Mouse (Mus musculus): ENCODE results near the gene Syce3. TPM values are rescaled to one million over a fixed set of nuclear protein-coding genes. Genes with fewer than 3 reads are reported as not detected.

The Syce3 gene
- total RNA-seq, 1 experiment from 2014 or later = not detected

DNA sequence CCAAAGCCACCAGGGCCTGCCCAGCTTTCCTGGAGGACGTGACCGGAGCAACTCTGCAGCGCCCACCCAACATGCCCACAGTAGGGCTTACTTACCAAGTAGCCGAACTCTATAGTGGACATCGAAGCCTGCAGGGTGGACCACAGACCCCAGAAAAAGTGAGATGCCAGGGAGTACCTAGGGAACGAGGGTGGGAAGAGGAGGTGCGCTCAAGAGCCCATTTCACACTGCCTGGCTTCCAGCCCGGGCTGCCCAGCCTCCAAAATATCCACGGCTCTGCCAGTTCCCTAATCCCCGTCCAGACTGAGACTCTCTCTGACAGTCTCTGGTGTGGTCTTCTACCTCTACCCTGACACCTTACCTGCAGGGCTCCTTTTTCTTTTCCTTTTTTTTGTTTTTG is 16.4 kb upstream of the Syce3 start:
- ATAC-seq (ENCODE audit: extremely low read depth, insufficient number of reproducible peaks, low FRiP score, poor library complexity, severe bottlenecking) = no peak

DNA sequence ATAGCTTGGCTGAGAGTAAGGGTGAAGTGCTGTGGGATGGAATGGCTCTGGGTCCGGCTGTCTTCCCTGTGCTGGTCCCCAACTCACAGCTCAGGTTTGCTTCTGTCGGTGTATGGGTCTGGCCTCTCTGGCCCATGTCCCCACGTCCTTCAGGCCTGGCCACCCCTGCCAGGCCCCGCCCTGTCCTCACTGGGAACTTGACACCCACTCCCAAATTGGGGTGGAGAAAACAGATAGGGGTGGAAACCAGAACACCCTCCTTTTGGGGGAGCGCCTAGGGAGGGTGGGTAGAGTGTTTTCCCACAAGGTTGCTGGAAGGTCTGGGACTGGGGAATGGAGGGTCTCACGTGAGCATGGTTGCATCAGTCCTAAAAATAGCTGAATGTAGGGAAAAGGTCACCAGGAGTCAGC is 15.4 kb upstream of the Syce3 start, which contains the start of gene Cpt1b:
TSS of gene Cpt1b (minus strand) at position 153 of the 411 bp plus-strand sequence.
- ATAC-seq (ENCODE audit: extremely low read depth, insufficient number of reproducible peaks, low FRiP score, poor library complexity, severe bottlenecking) = no peak

DNA sequence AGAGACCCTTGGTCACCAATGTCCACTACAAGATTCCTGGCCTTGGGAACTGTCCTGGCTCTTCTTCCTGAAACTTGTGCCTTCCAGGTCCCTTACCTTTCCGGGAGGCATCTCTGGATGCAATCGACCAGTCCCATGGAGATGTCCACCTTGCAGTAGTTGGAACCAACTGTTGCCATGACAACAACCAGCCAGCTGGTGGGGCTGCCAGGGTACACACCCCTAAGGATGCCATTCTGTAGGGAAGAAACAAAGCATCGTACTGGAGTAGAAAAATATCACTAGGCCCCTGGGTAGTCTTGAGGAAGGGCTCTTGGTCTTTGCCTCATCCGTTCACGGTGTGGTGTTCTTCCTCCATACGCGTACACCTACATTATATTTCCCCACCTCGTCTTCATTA is 14.3 kb upstream of the Syce3 start:
- no peak for ATAC-seq (ENCODE audit: extremely low read depth, insufficient number of reproducible peaks, low FRiP score, poor library complexity, severe bottlenecking)

DNA sequence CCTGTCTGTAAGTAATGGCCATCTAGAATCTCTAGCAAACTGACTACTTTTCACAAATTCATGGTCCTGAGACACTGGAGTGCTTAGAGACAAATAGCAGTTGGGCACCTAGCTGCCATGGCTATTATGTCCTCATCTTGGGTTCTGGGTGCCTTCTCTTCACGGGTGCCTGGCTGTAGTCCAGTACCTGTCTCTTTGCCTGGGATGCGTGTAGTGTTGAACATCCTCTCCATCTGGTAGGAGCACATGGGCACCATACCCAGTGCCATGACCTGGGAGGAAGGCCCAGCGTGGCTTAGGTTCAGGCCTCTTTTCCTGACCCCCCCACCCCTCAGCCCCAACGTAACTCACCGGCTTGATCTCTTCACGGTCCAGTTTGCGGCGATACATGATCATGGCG is 11.6 kb upstream of the Syce3 start:
- no peak for ATAC-seq (ENCODE audit: extremely low read depth, insufficient number of reproducible peaks, low FRiP score, poor library complexity, severe bottlenecking)

DNA sequence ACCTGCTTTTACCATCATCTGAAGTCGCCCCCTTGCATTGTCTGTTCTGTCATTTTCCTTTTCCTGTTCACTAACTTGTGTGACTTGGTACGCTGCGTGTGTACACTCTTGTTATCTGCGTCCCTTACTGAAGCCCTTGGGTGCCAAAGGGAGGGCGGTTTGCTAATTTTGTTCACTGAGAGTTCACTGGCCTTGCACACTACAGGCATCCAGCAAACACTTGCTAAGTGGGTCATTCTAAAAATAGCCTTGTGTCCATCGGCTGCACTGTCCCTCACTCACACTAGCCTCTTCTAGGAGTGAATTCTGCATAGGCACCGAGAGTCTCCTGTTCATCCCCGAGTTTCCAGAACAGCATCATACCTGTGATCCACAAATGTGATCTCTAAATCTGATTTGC is 5.0 kb upstream of the Syce3 start:
- no peak for ATAC-seq (ENCODE audit: extremely low read depth, insufficient number of reproducible peaks, low FRiP score, poor library complexity, severe bottlenecking)

DNA sequence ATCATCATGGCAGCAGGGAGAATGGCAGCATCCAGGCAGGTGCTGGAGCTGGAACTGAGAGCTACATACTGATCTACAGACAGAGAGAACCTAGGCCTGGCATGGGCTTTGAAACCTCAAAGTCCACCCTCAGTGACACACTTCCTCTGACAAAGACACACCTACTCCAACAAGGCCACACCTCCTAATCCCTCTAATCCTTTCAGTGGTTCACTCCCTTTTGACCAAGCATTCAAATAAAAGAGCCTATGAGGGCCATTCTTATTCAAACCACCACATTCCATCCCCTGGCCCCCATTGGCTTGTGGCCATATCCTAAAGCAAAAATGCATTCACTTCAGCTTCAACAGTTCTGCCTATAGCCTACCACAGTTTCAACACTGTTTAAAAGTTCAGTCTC is 3.6 kb downstream of the Syce3 start:
- no peak for ATAC-seq (ENCODE audit: extremely low read depth, insufficient number of reproducible peaks, low FRiP score, poor library complexity, severe bottlenecking)

DNA sequence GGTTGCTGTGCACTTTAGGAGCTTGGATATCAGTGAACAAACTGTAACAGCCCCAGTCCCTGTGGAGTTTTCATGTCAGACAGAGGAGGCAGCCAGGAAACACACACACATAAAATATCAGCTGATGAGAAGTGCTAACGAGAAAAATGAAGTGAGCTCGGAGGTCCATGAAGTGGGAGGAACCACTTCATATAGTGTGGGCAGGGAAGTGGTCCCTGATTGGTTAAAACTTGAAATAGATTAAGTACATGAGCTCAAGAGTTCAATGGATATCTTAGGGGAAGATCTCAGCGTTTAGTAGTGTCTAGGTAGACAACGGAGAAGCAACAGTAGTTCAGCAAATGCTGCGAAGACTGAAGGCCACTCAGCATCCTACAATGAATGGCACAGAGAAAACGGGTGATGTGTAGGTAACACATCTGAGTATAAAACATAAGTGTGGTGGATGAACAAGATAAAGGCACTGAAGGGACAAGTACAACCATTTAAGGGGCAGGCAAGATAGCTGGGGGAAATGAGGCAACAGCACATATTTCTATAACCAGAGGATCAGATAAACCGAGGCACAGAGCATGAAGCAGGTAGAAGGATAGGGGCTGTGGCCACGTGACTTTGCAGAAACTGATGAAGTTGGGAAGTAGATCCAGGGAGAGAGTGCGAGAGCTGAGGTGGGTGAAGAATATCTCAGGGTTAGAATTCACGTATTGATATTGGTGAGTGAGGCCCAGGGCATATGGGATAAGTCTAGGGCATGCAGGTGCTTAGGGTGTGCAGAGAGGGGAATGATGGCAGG is 5.3 kb downstream of the Syce3 start:
- ATAC-seq (ENCODE audit: extremely low read depth, insufficient number of reproducible peaks, low FRiP score, poor library complexity, severe bottlenecking) = no peak

DNA sequence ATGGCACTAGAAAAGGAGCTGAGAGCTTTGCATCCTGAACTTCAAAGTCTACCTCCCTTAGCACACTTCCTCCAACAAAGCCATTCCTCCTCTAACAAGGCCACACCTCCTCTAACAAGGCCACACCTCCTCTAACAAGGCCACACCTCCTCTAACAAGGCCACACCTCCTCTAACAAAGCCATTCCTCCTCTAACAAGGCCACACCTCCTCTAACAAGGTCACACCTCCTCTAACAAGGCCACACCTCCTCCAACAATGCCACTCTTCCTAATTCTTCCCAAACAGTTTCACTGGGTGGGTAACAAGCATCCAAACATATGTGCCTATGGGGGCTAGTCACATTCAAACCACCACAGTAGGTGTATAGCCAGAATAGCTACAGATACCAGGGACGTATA is 7.8 kb downstream of the Syce3 start:
- ATAC-seq (ENCODE audit: extremely low read depth, insufficient number of reproducible peaks, low FRiP score, poor library complexity, severe bottlenecking) = no peak

DNA sequence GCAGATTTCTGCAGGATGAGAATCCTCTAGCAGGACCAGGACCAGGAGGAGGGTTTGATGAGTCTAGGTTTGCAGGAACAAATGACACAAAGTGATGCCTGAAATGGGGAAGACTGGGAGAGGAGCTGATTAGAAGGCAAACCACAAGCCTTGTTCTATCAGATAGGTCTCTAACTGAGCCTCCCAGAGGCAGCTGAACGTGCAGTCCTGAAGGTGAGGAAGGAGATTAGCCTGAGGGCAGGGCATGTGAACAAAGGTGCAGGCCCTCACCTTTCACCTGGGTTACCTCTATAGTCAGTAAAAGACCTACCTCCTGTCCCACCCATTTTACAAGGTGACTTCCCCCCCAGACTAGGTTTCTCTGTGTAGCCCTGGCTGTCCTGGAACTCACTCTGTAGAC is 10.6 kb downstream of the Syce3 start:
- ATAC-seq (ENCODE audit: extremely low read depth, insufficient number of reproducible peaks, low FRiP score, poor library complexity, severe bottlenecking) = no peak

DNA sequence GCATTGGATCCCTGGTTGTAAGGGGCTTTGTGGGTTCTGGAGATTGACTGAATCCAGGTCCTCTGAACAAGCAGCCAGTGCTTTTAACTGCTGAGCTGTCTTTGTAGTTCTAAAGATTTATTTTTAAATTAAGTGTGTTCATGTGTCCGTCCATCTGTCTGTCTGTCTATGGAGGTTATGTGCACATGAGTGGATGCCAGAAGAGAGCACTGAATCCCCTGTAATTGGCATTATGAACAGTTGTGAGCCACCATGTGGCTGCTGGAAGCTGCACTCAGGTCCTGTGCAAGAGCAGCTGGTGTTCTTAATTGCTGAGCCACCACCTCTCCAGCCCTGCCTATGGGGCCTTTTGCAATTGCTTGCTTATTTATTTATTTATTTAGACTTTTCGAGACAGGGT is 12.2 kb downstream of the Syce3 start:
- ATAC-seq (ENCODE audit: extremely low read depth, insufficient number of reproducible peaks, low FRiP score, poor library complexity, severe bottlenecking) = no peak

DNA sequence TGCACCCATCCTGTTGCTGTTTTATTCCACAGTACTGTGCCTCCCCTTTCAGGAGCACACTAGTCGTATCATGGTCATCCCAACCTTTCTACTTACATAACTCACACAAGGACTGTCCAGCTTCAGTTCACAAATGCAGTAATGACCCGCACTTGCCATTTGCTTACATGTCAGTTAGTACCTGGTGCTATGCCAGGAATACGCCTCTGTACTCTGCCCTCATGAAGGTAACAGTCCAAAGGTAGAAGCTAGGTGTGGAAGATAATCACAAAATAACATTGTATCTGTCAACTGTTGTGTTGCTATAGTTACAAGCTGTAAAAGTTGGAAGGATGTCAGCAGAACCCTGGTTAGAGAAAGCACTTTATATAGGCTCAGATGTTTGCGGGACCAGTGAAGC is 13.4 kb downstream of the Syce3 start:
- ATAC-seq (ENCODE audit: extremely low read depth, insufficient number of reproducible peaks, low FRiP score, poor library complexity, severe bottlenecking) = no peak

DNA sequence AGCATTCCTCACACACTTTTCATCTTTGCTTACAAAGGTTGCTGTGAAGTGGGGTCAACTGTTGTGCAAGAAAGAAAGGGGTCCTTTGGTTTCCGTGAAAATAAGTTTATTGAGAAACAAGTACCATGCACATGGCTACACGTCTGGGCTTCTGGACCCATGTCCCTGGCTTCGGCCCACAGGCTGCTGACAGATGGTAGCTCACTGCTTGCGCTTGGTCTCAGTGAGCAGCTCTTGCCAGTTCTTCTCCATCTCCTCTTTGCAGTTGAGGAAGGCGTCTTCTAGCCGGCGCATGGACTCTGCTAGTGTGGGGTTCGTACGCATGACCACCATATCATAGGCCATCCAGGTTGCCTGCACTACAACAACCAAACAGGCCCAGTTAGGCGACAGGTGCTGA is 20.2 kb downstream of the Syce3 start:
- no peak for ATAC-seq (ENCODE audit: extremely low read depth, insufficient number of reproducible peaks, low FRiP score, poor library complexity, severe bottlenecking)

DNA sequence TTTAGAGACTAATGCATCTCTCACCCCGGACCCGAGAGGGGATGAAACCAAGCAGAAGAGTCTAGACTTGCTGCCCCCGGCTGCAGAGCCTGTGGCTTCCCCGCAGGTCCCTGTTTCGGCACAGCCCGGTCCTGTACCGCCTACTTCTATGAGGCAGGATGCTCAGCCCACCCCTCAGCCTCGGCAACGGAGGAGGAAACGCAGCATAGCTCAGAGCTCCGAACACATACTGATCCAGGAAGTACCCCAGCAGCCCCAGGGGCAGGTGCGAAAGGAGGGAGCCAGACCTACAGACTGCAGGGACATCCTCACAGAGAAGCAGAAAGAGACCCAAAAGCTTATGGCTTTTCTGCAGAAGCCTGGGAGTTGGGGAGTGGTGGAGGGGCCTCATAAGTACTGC is 23.2 kb downstream of the Syce3 start:
- ATAC-seq (ENCODE audit: extremely low read depth, insufficient number of reproducible peaks, low FRiP score, poor library complexity, severe bottlenecking) = no peak

DNA sequence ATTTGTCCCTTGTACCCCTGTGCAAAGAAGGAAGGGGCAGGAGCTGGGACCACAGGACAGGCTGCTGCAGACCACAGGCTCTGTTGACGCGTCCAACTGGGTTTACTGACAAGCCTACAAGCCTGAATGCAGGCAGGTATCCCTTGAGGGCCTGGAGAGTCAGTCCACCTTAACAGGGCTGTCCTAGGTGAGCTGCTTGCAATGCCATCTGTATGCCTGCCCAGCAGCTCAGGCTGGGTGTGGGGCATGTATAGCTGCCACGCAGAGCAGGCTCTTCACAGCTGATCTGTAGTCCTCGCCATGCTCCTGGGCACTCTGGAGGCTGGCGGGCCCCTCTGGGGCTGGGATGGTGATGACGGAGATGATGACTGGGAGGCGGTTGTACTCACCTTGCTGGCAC is 25.7 kb downstream of the Syce3 start, which contains the start of gene Klhdc7b:
TSS of gene Klhdc7b (plus strand) at position 301 of the 400 bp plus-strand sequence.
- no peak for ATAC-seq (ENCODE audit: extremely low read depth, insufficient number of reproducible peaks, low FRiP score, poor library complexity, severe bottlenecking)

DNA sequence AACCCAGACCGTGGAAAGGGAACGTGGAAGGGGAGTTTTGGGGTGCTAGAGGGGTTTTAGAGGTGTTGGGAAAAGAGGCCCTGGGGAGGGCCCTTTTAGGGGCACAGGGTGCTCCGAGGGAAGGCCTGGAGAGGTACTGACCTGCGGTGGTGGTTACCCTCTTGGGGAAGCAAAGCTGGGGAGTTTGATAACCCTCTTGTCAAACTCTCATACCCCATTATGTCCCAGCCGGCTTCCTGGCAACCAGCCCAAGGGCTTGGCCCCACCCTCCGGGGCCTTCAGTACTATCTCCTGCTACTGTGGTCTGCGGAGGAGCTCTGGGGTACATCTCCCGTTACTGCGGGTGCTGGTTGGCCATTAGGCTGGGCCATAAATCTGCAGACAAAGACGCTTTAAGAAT is 30.9 kb downstream of the Syce3 start:
- ATAC-seq (ENCODE audit: extremely low read depth, insufficient number of reproducible peaks, low FRiP score, poor library complexity, severe bottlenecking) = no peak

DNA sequence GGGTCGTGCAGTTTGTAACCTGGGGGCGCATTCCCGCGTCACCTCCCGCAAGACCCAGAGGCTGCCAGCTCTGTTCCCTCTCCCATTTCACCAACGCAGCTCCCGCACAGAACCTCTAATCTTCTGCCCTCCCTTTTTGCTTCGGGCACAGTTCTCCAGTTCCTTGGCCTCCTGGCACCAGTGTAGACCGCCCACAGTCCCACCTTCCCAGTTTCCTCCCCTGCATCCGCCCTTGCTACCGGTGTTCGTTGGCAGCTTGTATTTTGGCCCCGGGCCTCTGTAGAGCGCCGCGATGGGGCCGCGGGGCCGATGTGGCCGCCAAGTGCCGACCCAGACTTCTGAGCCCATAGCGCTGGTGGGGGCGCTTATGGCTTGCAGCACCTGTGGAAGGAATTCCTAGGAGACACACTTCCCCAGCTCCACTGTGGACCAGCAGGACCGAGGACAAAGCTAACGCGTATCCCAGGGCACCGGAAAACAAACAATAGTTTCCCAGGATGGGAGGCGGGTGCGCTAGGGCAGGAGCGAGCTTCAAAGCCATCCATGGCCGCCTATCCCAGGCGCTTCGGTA is 31.4 kb downstream of the Syce3 start, which contains the start of gene Odf3b:
TSS of gene Odf3b (minus strand) at position 452 of the 571 bp plus-strand sequence.
- no peak for ATAC-seq (ENCODE audit: extremely low read depth, insufficient number of reproducible peaks, low FRiP score, poor library complexity, severe bottlenecking)

DNA sequence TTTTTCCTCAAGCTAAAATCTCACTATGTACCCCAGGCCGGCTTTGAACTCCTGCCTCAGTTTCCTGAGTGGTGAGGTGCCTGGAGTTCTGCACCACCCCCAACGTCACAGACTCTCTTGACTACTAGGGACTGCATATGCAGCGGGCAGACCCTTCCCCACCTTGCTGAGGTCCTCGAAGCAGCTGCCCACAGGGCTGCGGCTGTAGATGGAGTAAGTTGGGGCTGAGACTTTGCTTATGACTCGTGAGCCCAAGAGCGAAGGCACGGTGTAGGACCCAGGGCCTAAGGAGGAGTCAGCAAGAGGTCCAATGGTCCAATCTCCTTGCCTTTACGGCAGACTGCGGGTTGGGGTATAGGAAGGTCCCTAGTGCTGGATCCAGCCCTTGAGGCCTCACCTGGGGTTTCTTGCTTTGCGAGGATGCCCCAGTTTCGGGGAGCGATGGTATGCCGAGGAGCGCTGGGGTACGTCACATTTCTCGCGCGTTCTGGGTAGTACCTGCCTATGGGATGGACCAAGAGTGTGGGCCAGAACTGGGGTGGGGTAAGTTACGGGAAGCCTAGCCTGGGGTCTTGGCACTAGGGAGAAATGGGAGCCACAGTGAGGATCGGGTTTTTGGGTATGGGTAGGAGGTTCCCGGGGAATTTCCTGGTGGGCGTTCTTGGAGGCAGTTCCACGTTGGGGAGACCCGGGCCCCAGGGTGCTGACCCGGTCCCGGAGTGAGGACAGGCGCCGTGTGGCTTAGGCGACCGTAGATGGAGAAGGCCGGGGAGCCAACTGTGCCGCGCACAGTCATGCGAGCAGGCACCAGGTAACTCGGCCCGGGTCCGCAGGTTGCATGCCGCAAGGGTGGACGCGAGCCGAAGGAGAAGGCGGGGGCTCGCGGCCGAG is 32.1 kb downstream of the Syce3 start:
- ATAC-seq (ENCODE audit: extremely low read depth, insufficient number of reproducible peaks, low FRiP score, poor library complexity, severe bottlenecking) = no peak

DNA sequence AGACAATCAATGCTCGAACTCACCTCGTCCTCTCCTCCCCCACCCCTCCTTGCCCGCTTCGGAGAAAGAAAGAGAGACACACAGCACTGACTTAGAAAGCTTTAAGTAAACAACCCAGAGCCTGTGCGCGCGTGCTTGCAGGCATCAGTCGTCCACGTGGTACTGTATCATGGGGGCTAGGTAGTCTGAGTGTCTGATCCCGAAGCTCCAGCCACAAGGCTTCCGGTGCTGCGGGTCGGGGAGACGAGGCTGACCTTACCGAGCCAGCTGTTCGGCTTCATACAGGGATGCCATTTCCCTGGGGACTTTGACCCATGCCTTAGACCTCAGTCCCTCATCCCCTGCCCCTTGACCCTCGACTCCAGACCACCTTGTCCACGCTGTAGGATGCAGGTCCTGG is 32.9 kb downstream of the Syce3 start:
- no peak for ATAC-seq (ENCODE audit: extremely low read depth, insufficient number of reproducible peaks, low FRiP score, poor library complexity, severe bottlenecking)

DNA sequence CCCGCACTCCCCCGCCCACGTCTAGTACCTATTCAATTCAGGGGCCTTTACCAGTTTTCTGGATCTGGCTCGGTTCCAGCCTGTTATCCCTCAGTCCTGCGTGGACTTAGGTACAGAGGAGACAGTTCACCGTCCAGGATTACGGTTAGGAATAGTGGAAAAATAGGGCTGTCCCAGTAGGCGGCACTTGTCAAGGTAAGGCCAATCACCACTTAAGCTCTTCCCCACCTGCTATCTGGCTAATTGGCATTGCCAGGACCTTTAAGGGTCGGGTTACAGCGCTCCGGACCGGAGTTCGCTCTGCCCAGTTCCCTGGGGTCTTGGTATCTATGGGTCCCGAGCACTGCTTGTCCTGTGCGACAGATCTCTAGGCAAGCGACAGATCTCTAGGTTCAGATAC is 33.3 kb downstream of the Syce3 start, which contains the start of gene Tymp:
TSS of gene Tymp (minus strand) at position 83 of the 400 bp plus-strand sequence.
- ATAC-seq (ENCODE audit: extremely low read depth, insufficient number of reproducible peaks, low FRiP score, poor library complexity, severe bottlenecking) = no peak

DNA sequence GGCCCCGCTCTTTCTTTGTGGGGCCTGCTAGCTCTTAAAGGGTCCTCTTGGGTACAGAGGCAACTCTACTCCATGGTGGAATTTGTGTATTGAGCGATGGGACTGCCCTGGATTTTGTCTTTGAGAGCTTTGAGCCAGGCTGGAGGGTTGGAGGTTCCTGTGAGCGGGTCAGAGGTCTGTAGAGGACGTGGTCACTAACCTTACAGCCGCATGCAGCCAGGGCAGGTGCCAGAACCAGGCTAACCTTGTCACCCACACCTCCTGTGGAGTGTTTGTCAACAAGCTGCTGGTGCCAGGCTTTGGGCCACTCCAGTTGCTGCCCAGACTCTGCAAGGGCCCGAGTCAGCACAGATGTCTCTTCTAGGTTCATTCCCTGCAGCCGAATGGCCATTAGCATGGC is 34.3 kb downstream of the Syce3 start:
- ATAC-seq (ENCODE audit: extremely low read depth, insufficient number of reproducible peaks, low FRiP score, poor library complexity, severe bottlenecking) = no peak

All from neutrophil, adult 5-6 weeks (primary cell).